Mouse (Mus musculus): Measurements from ENCODE around the gene Teddm2. TPM values are rescaled to one million over a fixed set of nuclear protein-coding genes. Genes with fewer than 3 reads are reported as not detected.
A peak's percentile ranks its signal among the peaks of the same experiment; 100 is the strongest.
"Not testable (repeated sequence)": the region's sequence is repeated elsewhere in the genome, so short reads cannot be mapped to it uniquely, and the experiment has no call there.

Teddm2 gene
- polyA plus RNA-seq, 1 experiment from 2014 or later, result 0.39 TPM

GRCm38 (mm10) chr1:153900860-153901730, 1.1 kb upstream of the Teddm2 start:
- peaks cover 49% of the 10 kb centered on the region for H3K4me1 ChIP-seq (replicated peaks)
- peak overlapping the region; percentile 95 for H3K4me3 ChIP-seq (replicated peaks)
- WGBS (ENCODE audit: insufficient replicate concordance), result 3% methylated on average over 25 of the region's 25 CpGs
- DNase-seq, result peak; percentile 19
- no peaks in the 10 kb centered on the region for H3K9me3 ChIP-seq (replicated peaks)
- H3K36me3 ChIP-seq, result peaks cover 41% of the 10 kb centered on the region
- H3K4me2 ChIP-seq, result peak overlapping the region; percentile 87
- H3K9ac ChIP-seq, result peak overlapping the region; percentile 95
- H3K27ac ChIP-seq, result peak overlapping the region; percentile 100
- no peaks in the 10 kb centered on the region for H3K27me3 ChIP-seq
- ATAC-seq (ENCODE audit: low read depth), result no peak

DNA sequence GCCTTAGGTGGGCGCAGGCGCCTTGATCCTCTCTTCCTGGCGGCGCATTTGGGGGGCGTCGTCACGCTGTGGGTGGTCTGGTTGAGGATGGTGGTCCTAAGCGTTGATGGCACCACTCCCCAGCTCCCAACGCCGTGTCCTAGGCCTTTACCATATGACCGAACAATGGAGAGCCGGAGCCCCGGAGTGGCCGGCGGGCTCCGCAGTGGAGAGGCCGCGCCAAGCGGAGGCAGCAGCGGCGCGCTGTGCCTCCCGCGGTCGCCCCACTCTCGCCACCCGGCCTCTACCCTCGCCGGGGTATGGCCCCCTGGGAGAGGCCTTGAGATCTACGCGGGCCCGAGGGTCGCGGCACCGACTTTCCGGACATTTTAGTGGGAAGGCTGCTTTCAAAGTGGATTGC, 353 bp upstream of the Teddm2 start:
- H3K27ac ChIP-seq, result peak overlapping the region; percentile 100
- H3K4me3 ChIP-seq (replicated peaks), result peak overlapping the region; percentile 95
- peak; percentile 28 for ATAC-seq (ENCODE audit: low read depth)
- H3K27me3 ChIP-seq, result no peaks in the 10 kb centered on the region
- no peak for DNase-seq
- peaks cover 34% of the 10 kb centered on the region for H3K36me3 ChIP-seq
- WGBS (ENCODE audit: insufficient replicate concordance), result under 1% methylated on average over 34 of the region's 36 CpGs
- peak overlapping the region; percentile 87 for H3K4me2 ChIP-seq
- H3K4me1 ChIP-seq (replicated peaks), result peaks cover 49% of the 10 kb centered on the region
- H3K9me3 ChIP-seq (replicated peaks), result no peaks in the 10 kb centered on the region
- peak overlapping the region; percentile 95 for H3K9ac ChIP-seq

DNA sequence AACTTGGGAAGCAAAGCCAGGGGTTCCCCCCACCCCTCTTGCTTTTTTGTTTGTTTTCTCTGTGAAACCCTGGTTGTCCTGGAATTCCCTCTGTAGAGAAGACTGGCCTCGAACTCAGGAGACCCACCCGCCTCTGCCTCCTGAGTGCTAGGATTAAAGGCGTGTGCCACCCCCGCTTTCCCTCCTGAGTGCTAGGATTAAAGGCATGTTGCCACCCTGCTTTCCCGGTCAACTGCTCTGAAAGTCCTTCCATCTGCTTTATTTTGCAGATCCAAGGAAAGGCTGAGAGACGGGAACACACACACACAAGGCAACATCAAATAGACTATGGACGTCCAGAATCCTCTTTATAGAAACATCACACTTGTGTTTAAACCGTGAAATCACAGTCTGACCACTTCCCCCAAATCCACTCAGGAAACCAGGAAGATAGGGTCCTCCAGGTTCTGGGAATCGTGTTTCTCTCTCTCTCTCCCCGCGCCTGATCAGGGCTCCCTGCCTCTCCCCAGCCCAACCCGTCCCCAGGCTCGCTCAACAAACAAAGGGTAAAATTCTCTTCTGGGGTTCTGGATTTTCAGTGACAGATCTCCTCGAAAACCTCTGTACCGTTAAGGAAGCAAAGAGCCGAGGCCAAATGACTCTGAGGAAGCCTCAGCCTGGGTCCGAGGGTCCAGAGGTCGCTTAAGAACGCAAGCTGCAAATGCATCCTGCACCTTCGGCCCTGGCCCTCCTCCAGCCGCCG, 868 bp downstream of the Teddm2 start:
- Histone ChIP-seq H3K4me3 (replicated peaks) (peak overlapping the region; percentile 95), H3K27ac (peak overlapping the region; percentile 100), H3K36me3 (peaks cover 22% of the 10 kb centered on the region), H3K27me3 (no peaks in the 10 kb centered on the region), H3K4me1 (replicated peaks) (peaks cover 55% of the 10 kb centered on the region), H3K4me2 (peak overlapping the region; percentile 87), H3K9ac (peak overlapping the region; percentile 95), H3K9me3 (replicated peaks) (no peaks in the 10 kb centered on the region)
- ATAC-seq (ENCODE audit: low read depth) (no peak), DNase-seq (no peak)
- 19% methylated on average over 22 of the region's 22 CpGs for WGBS (ENCODE audit: insufficient replicate concordance)

DNA sequence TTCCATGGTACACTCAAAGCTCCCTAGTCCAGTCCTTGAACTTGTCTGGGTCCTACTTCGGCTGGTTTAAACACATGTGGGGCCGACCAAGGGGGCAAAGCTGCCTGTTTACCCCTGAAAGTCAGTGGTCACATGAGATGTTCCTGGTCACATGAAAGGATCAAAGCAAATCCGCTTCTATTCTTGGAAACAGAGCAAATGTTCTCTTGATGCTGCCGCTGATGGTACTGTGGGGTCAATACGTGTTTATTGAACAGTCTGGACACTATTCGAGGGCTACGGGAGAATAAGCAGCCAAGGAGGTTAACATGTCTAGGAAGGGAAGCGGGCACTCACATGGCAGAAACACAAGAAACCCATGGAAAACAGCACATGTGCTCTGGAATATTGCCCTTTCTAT, 2.8 kb downstream of the Teddm2 start:
- H3K27ac ChIP-seq, result no peak overlapping the region

DNA sequence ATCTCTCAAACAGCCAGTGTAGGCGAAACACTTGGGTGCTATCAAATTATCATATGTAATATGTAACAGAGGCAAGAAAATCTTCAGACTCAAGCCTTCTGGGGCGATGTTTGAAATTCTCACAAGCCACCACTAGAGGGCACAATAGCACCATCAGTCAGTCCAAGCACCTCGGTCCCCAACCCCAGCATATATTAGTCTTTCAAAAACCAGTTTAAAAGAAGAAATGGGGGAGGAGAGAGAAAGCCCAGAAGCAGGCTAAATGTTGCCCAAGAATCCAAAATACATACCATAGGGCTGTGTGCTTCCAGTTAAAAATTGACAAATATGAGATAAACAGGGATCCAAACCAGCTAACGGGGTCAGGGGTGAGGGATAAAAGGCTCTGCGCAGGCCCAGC, 5.0 kb downstream of the Teddm2 start:
- Histone ChIP-seq H3K36me3 (no peaks in the 10 kb centered on the region), H3K4me1 (replicated peaks) (peaks cover 34% of the 10 kb centered on the region), H3K4me2 (no peak overlapping the region), H3K4me3 (replicated peaks) (no peak overlapping the region), H3K27ac (no peak overlapping the region), H3K9me3 (replicated peaks) (no peaks in the 10 kb centered on the region), H3K27me3 (no peaks in the 10 kb centered on the region), H3K9ac (no peak overlapping the region)
- 35% methylated on average over 5 of the region's 5 CpGs for WGBS (ENCODE audit: insufficient replicate concordance)
- ATAC-seq (ENCODE audit: low read depth) (no peak), DNase-seq (peak; percentile 54)

More for the DNA sequence above, 2.8 kb downstream of the Teddm2 start:
- DNase-seq (no peak), ATAC-seq (ENCODE audit: low read depth) (no peak)
- Histone ChIP-seq H3K4me1 (replicated peaks) (peaks cover 46% of the 10 kb centered on the region), H3K36me3 (peaks cover 2% of the 10 kb centered on the region), H3K4me3 (replicated peaks) (no peak overlapping the region), H3K4me2 (no peak overlapping the region), H3K9me3 (replicated peaks) (no peaks in the 10 kb centered on the region), H3K9ac (no peak overlapping the region), H3K27me3 (no peaks in the 10 kb centered on the region)
- 70% methylated on average over 8 of the region's 8 CpGs for WGBS (ENCODE audit: insufficient replicate concordance)

DNA sequence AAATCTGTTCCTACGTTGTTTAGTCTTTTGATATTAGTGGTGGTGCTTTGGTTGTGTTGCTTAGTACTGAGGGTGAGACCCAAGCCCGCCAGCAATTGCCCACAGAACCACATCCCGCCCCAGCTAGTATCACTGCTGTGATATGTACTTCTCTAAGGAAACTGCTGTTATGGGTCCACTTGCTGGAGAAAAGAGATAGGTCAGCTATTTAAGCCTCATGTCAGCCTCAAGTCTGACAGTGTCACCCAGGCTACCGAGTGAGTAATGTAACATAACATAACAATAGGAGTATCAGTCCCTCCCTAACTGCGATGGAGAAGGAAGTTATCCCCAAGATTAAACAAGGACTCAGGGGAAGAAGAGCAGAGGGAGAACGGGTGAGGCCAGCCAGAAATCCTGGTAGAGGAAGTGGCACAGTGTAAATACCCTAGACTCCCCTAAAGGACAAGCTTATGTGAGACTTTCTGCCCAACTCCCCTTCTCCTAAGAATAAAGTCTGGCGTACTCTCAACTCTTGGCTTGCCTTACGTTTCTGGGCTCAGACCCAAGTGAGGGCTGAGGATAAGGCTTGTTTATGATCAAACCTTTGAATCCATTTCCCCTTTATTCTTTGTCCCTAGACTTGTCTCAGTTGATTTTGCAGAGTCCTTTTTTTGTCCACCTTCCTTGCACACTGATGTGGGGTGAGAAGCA, 5.7 kb downstream of the Teddm2 start:
- no peak overlapping the region for H3K4me2 ChIP-seq
- H3K36me3 ChIP-seq, result no peaks in the 10 kb centered on the region
- no peak overlapping the region for H3K27ac ChIP-seq
- H3K27me3 ChIP-seq, result no peaks in the 10 kb centered on the region
- peaks cover 33% of the 10 kb centered on the region for H3K4me1 ChIP-seq (replicated peaks)
- no peaks in the 10 kb centered on the region for H3K9me3 ChIP-seq (replicated peaks)
- 38% methylated on average over 8 of the region's 8 CpGs for WGBS (ENCODE audit: insufficient replicate concordance)
- ATAC-seq (ENCODE audit: low read depth) (no peak), DNase-seq (no peak)
- H3K9ac ChIP-seq, result no peak overlapping the region
- H3K4me3 ChIP-seq (replicated peaks), result no peak overlapping the region

GRCm38 (mm10) chr1:153893746-153894145, 6.3 kb downstream of the Teddm2 start:
- WGBS (ENCODE audit: insufficient replicate concordance), result 32% methylated on average over 2 of the region's 2 CpGs
- Histone ChIP-seq H3K36me3 (no peaks in the 10 kb centered on the region), H3K9ac (no peak overlapping the region), H3K27ac (no peak overlapping the region), H3K4me1 (replicated peaks) (peaks cover 27% of the 10 kb centered on the region), H3K9me3 (replicated peaks) (no peaks in the 10 kb centered on the region), H3K27me3 (no peaks in the 10 kb centered on the region), H3K4me2 (no peak overlapping the region), H3K4me3 (replicated peaks) (no peak overlapping the region)
- ATAC-seq (ENCODE audit: low read depth) (no peak), DNase-seq (no peak)

GRCm38 (mm10) chr1:153891442-153891841, 8.6 kb downstream of the Teddm2 start, which contains the start of gene Teddm1a:
Gene Teddm1a, plus strand, starts transcription at chr1:153891742.
- Histone ChIP-seq H3K9ac (no peak within 1 kb of the TSS), H3K27ac (no peak within 1 kb of the TSS), H3K9me3 (replicated peaks) (no peaks in the 10 kb centered on the region), H3K27me3 (no peaks in the 10 kb centered on the region), H3K4me1 (replicated peaks) (0 out of 2 replicates have a peak, but pooled peaks cover 7% of the 10 kb centered on the region), H3K36me3 (no peaks in the 10 kb centered on the region), H3K4me2 (no peak within 1 kb of the TSS), H3K4me3 (replicated peaks) (no peak within 1 kb of the TSS)
- WGBS (ENCODE audit: insufficient replicate concordance), result 15% methylated on average over 4 of the region's 4 CpGs
- ATAC-seq (ENCODE audit: low read depth) (no peak), DNase-seq (no peak)

DNA sequence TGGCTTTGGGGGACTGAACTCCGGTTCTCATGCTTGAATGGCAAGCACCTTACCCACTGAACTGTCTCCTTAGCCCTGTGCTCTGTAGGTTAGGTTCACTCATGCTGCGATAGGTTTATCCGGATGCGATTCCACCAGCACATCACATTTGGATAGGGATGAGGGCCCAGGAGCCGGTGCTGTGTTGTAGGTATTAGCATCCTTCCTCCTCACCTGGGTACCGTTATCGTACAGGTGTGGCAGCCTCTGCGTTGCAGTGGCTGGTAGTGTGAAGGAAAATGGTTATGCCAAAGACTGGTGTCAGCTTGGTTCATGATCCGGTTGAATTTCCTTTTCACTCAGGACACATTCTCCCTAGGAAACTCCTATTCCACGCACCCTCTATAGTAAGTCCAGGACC, 9.9 kb downstream of the Teddm2 start:
- Histone ChIP-seq H3K4me2 (no peak overlapping the region), H3K4me1 (replicated peaks) (0 out of 2 replicates have a peak, but pooled peaks cover 7% of the 10 kb centered on the region), H3K9me3 (replicated peaks) (no peaks in the 10 kb centered on the region), H3K27ac (no peak overlapping the region), H3K36me3 (no peaks in the 10 kb centered on the region), H3K27me3 (no peaks in the 10 kb centered on the region), H3K9ac (no peak overlapping the region), H3K4me3 (replicated peaks) (no peak overlapping the region)
- ATAC-seq (ENCODE audit: low read depth) (no peak), DNase-seq (no peak)
- WGBS (ENCODE audit: insufficient replicate concordance), result 81% methylated on average over 10 of the region's 10 CpGs

- no peak overlapping the region for H3K27ac ChIP-seq
- H3K4me1 ChIP-seq (replicated peaks), result no peaks in the 10 kb centered on the region
- no peak for DNase-seq
- no peak overlapping the region for H3K4me2 ChIP-seq
- H3K36me3 ChIP-seq, result no peaks in the 10 kb centered on the region
- ATAC-seq (ENCODE audit: low read depth), result no peak
- H3K4me3 ChIP-seq (replicated peaks), result no peak overlapping the region
- H3K27me3 ChIP-seq, result no peaks in the 10 kb centered on the region
- WGBS (ENCODE audit: insufficient replicate concordance), result 49% methylated on average over 17 of the region's 17 CpGs
- no peaks in the 10 kb centered on the region for H3K9me3 ChIP-seq (replicated peaks)
- no peak overlapping the region for H3K9ac ChIP-seq
Measured at GRCm38 (mm10) chr1:153886024-153886633, 13.9 kb downstream of the Teddm2 start.

GRCm38 (mm10) chr1:153880391-153880790, 19.6 kb downstream of the Teddm2 start:
- H3K27ac ChIP-seq; H3K36me3 ChIP-seq; H3K9ac ChIP-seq; H3K4me1 ChIP-seq (replicated peaks); H3K9me3 ChIP-seq (replicated peaks); H3K27me3 ChIP-seq; H3K4me3 ChIP-seq (replicated peaks); ATAC-seq (ENCODE audit: low read depth); H3K4me2 ChIP-seq; DNase-seq: not testable (repeated sequence)
- 86% methylated on average over 17 of the region's 17 CpGs for WGBS (ENCODE audit: insufficient replicate concordance)
